Mouse (Mus musculus) neural tube, embryonic 14.5 days (tissue): ENCODE results near the gene Gm8180. TPM values are rescaled to one million over a fixed set of nuclear protein-coding genes. Genes with fewer than 3 reads are reported as not detected.
"Not testable (repeated sequence)": the region's sequence is repeated elsewhere in the genome, so short reads cannot be mapped to it uniquely, and the experiment has no call there.

Experiments used
- ATAC-seq: fragments of 200-750 bp; cut with Nextera tagmentation; 2 replicates; pipeline ENCODE4 v1.8.0; 2017; ENCODE audit warnings: low read depth, mild to moderate bottlenecking, moderate TSS enrichment, moderate library complexity
- H3K27ac ChIP-seq: fragments of 300-500 bp; sonication (generic); 2 replicates; pipeline ENCODE4 v1.5.1; 2014; ENCODE audit warnings: low read depth, mild to moderate bottlenecking, control low read depth, low read length, moderate library complexity, mixed read lengths
- H3K27me3 ChIP-seq: fragments of 300-500 bp; sonication (generic); 2 replicates; pipeline ENCODE4 v1.6.1; 2014; ENCODE audit warnings: low read length; ENCODE audit not compliant: control insufficient read depth, insufficient read depth
- H3K36me3 ChIP-seq: fragments of 300-500 bp; sonication (generic); 2 replicates; pipeline ENCODE4 v1.6.1; 2014; ENCODE audit warnings: low read length, mixed read lengths; ENCODE audit not compliant: control insufficient read depth, insufficient read depth
- H3K4me1 ChIP-seq: fragments of 300-500 bp; sonication (generic); 2 replicates; pipeline ENCODE4 v1.6.1; 2014; ENCODE audit warnings: low read length; ENCODE audit not compliant: control insufficient read depth, insufficient read depth
- H3K4me2 ChIP-seq: fragments of 300-500 bp; sonication (generic); 2 replicates; pipeline ENCODE4 v1.6.1; 2014; ENCODE audit warnings: mild to moderate bottlenecking, low read depth, low read length, control low read depth
- H3K4me3 ChIP-seq: fragments of 300-500 bp; sonication (generic); 2 replicates; pipeline ENCODE4 v1.5.1; 2014; ENCODE audit warnings: low read depth, low read length, control low read depth, mixed read lengths
- H3K9ac ChIP-seq: fragments of 300-500 bp; sonication (generic); replicated peaks from 2 replicates; pipeline ENCODE4 v1.6.1; 2014; ENCODE audit warnings: low read depth, mild to moderate bottlenecking, control low read depth, low read length, mixed read lengths
- H3K9me3 ChIP-seq: fragments of 300-500 bp; sonication (generic); 2 replicates; pipeline ENCODE4 v1.6.1; 2016; ENCODE audit warnings: low read length; ENCODE audit not compliant: control insufficient read depth
- WGBS: fragments of 180-500 bp; shearing (Covaris S2); extraction: QIAGEN DNeasy Blood & Tissue Kit; methylation state at CpG from one replicate; pipeline ENCODE4 v1.1.7; 2014; 5-methylcytosine and 5-hydroxymethylcytosine counted together
- polyA plus RNA-seq: library from polyadenylated mRNA; unstranded; fragments of >200 nt; fragmentation: Nextera tagmentation; extraction: Ambion mirVana; gene quantifications from 2 replicates; pipeline ENCODE4 v1.2.1, GENCODE M21; 2014

Gene Gm8180
- polyA plus RNA-seq, 1 experiment from 2014 or later, result not detected

DNA sequence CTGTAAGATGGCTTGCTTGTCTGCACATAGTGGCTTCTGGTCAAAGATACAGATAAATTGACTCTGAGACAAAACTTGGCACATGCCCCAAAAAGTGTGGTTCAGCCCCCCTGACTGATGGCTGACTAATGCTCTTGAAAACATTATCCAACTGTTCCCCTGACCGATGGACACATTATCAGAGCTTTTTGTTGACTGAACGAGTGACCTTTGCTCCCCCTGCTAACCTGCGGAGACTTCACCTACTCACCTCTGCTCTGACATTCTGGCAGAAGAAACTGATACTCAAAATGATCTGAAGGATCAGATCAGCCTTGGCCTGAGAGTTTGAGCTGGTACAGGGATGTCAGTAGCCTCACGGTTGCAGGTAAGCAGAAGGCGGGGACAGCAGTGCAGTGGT lies 9.3 kb upstream of the Gm8180 start:
- H3K9ac ChIP-seq, H3K27me3 ChIP-seq, H3K27ac ChIP-seq, ATAC-seq, H3K36me3 ChIP-seq, H3K4me1 ChIP-seq, H3K4me3 ChIP-seq, H3K4me2 ChIP-seq, H3K9me3 ChIP-seq: not testable (repeated sequence)
- 87% methylated on average over 5 of the region's 5 CpGs for WGBS

- 89% methylated on average over 4 of the region's 4 CpGs for WGBS
These were observed 37.0 kb downstream of the Gm8180 start, which contains the start of gene Gm6526 for GRCm38 (mm10) chr14:43747566-43747965. TSS of gene Gm6526 (plus strand) at chr14:43747866.

More at GRCm38 (mm10) chr14:43747566-43747965, 37.0 kb downstream of the Gm8180 start, which contains the start of gene Gm6526:
- not testable (repeated sequence) for ATAC-seq, H3K4me2 ChIP-seq, H3K36me3 ChIP-seq, H3K27ac ChIP-seq, H3K4me3 ChIP-seq, H3K4me1 ChIP-seq, H3K27me3 ChIP-seq, H3K9ac ChIP-seq, H3K9me3 ChIP-seq

Other genes starting within 250 kb of the Gm8180 start
- not detected in 2 replicates for gene Gm5799, start 241.2 kb downstream of the Gm8180 start, polyA plus RNA-seq
- not detected in 2 replicates for gene Gm17654, start 205.6 kb downstream of the Gm8180 start, polyA plus RNA-seq
- gene Gm10375, start 176.7 kb downstream of the Gm8180 start, polyA plus RNA-seq, result not detected in 2 replicates
- gene Gm8165, start 107.5 kb downstream of the Gm8180 start, polyA plus RNA-seq, result not detected in 2 replicates
- gene Gm7324, start 86.9 kb downstream of the Gm8180 start, polyA plus RNA-seq, result 0.50 and 1.1 TPM in 2 replicates
- gene Gm16506, start 57.3 kb downstream of the Gm8180 start, polyA plus RNA-seq, result not detected in 2 replicates
- not detected in 2 replicates for gene Gm6526, start 36.9 kb downstream of the Gm8180 start, polyA plus RNA-seq
- not detected in 2 replicates for gene Ear1, start 90.8 kb upstream of the Gm8180 start, polyA plus RNA-seq
- gene Ear10, start 138.8 kb upstream of the Gm8180 start, polyA plus RNA-seq, result not detected in 2 replicates
- gene Gm8113, start 140.6 kb upstream of the Gm8180 start, polyA plus RNA-seq, result 7.5 and 7.9 TPM in 2 replicates
- not detected in 2 replicates for gene Ang5, start 172.3 kb upstream of the Gm8180 start, polyA plus RNA-seq
- gene Ang6, start 217.5 kb upstream of the Gm8180 start, polyA plus RNA-seq, result not detected in 2 replicates